Mouse (Mus musculus): ENCODE measurements around the gene Kcp.

Gene Kcp

DNA sequence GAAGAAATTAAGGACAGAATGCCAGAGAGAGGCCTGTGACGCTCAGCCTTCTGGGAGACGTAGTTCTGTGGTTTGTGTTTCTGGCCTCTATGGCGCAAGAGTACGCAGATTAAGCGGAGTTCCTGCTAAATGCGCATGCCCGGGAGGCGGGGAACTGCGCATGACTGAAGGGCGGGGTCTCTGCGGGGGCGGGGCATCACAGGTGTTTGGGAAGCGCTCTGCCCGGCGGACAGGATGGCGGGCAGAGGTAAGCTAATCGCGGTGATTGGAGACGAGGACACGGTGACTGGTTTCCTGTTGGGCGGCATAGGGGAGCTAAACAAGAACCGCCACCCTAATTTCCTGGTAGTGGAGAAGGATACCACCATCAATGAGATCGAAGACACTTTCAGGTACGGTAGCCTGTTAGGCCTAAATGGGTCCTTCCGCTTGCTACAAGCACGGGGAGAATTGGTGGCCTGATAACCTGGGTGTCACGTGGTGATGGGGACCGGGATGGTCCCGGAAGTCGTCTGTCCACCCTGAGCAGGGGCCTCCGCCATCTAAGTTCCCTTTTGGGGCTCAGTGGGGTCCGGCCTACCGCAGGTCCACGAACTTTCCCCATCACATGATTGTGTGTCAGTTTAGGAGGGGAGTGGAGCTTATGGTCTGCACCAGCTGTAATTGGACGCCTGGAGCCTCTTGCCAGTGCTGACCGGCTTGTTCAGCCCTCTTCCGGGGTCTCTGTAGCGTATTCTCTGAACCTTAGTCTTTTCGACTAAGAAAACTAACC is 40.0 kb downstream of the Kcp start, which contains the start of gene Atp6v1f:
TSS of gene Atp6v1f (plus strand) at position 136 of the 772 bp plus-strand sequence.
- in situ Hi-C loops (cut with MboI; ENCODE audit: low sequenced_read_pairs) = no loop called here

DNA sequence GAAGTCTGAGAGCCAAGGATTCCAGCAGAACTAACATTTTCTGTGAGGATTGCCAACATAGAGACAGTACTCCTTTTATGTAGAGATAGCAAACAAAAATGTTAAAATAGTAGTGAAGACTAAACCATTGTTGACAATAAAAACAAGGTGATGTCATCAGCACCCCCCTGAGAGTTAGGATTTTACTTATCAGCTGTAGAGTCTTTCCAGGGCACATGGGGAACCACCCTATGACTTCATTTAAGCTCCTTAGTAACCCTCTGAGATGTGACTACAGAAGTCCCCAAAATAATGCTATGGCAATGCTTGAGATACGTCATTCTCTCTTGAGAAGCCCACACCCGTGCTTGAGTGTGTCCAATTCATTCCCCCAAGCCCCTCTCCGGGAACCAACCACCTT is 44.4 kb downstream of the Kcp start:
- in situ Hi-C loops (cut with MboI; ENCODE audit: low sequenced_read_pairs) = no loop called here

DNA sequence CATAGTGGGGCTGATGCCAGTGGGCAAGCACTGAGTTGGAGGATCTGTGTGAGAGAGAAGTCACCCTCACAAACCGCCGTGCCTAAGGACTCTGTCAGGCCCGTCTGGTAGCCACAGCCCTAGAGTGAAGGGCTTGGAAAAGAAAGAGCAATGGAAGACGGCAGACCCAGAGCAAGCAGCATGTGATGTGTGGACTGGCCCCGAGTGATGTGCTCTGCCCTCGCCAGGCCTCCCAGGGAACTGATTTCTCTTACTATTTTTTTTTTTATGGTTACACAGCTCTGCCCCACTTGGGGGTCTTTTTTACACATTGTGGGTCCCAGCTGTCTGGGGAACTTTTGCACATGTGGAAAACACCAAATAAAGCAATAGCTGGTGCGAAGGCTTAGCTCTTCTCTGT is 46.2 kb downstream of the Kcp start:
- in situ Hi-C loops (cut with MboI; ENCODE audit: low sequenced_read_pairs) = no loop called here

DNA sequence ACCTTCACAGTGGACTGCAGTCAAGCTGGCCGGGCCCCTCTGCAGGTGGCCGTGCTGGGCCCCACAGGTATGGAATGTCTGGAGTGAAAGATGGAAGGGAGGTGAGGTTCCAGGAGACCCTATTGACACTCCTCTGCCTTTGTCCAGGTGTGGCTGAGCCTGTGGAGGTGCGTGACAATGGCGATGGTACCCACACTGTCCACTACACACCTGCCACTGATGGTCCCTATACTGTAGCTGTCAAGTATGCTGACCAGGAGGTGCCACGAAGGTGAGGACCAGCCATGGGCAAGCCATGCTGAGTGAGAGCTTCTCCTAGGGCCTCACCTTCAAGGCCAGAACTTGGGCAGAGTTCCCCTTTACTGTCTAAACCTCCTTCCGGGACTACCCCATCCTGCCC is 57.1 kb downstream of the Kcp start:
- in situ Hi-C loops (cut with MboI; ENCODE audit: low sequenced_read_pairs) = no loop called here

DNA sequence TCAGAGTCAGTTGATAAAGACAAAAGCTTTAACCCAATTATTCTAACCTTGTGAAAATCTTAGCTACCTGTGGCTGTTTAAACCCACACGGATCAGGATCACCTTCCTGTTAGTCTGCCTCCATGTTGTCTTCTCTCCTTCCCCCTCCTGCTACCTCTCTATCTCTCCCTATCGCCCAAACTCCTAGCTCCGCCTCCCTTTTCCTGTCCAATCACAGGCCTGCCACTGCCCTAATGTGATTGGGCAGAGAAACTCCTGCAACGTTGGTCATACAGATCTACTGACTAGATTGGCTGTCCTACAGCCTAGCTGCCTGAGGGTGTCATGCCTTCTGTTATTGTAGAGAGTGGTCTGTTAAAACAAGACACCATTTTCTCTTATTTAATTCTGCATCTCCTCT is 57.9 kb downstream of the Kcp start:
- in situ Hi-C loops (cut with MboI; ENCODE audit: low sequenced_read_pairs) = no loop called here

DNA sequence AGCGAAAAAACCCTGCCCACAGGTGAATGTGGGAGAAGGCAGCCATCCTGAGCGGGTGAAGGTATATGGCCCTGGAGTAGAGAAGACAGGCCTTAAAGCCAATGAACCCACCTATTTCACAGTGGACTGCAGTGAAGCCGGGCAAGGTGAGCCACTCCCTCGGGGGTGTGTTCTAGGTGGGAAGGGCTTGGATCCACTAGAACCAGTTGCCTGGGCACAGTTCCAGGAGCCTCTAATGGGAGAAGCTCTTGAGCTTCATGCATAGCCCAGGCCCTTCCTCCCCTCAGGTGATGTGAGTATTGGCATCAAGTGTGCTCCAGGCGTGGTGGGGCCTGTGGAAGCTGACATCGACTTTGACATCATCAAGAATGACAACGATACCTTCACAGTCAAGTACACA is 62.4 kb downstream of the Kcp start:
- in situ Hi-C loops (cut with MboI; ENCODE audit: low sequenced_read_pairs) = no loop called here

DNA sequence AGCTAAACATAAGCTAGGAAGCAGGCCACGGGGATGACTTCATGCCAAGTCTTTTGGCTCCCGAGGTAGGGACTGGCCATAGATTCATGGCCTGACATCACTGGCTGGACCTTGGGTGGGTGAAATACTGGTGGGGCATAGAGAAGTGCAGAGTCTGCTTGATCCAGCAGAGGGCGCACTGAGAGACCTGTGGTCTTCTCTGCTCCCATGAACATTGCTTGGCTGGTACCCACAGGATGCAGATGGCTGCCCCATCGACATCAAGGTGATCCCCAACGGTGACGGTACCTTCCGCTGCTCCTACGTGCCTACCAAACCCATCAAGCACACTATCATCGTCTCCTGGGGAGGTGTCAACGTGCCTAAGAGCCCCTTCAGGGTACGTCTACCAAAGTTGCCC is 63.0 kb downstream of the Kcp start:
- in situ Hi-C loops (cut with MboI; ENCODE audit: low sequenced_read_pairs) = no loop called here

DNA sequence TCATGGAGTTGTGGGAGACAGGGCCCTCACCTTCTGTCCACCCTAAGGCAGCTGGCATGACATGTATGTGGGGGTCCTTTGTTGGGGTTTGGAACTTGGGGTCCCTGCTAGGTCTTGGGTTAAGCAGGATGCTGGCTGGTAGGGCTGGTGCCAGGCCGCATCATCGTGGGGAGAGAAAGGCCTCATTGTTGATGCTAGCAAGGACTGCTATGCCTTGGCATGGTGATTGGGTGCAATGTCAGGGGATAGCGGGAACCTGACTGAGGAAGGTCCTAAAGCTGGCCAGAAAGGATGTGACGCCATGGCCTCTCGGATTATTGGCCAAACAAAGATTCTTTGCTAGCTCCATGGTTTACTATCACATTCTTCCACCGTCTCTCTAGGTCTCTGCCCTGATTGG is 68.0 kb downstream of the Kcp start:
- in situ Hi-C loops (cut with MboI; ENCODE audit: low sequenced_read_pairs) = no loop called here

DNA sequence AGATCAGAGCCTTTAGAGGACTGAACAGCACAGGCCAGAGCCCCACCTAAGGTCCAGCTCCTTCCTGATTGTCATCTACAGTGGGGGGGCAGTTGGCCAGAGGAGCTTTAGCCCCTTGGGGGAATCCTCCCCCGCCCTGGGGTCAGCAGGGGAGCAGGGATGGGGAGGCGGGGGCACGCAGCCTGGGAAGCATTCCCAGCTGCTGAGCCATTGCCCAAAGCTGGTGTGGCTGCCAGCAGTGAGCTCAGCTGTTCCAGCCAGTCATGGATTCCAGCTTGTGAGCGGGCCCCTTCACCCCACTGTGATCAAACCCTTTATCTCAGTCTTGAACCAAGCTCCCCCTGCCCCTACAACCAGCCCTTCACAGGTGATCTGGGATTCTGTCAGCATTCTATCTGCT is 68.5 kb downstream of the Kcp start:
- in situ Hi-C loops (cut with MboI; ENCODE audit: low sequenced_read_pairs) = no loop called here

DNA sequence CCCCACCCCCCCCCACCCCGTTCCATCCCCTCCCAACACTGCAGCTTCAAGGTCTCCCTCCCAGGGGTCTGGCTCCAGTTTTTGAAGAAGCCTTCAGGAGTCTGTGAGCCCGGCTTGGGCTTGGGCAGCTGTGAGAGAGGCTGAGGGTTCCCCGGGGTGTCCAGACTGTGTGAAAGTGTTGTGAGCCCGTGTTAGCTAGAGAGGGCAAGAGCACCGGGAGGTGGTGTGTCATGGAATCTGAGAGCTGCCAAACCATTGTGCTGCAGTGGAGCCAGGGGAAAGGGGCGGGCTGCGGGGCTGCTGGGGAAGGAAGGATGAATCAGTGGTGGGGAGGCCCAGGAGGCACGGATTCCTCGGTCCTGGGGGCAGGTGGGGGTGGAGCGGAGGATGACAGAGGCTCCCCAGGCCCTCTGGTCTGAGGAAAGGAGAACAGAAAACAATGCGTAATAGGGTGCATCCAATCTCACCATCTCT is 71.3 kb downstream of the Kcp start:
- in situ Hi-C loops (cut with MboI; ENCODE audit: low sequenced_read_pairs) = no loop called here

DNA sequence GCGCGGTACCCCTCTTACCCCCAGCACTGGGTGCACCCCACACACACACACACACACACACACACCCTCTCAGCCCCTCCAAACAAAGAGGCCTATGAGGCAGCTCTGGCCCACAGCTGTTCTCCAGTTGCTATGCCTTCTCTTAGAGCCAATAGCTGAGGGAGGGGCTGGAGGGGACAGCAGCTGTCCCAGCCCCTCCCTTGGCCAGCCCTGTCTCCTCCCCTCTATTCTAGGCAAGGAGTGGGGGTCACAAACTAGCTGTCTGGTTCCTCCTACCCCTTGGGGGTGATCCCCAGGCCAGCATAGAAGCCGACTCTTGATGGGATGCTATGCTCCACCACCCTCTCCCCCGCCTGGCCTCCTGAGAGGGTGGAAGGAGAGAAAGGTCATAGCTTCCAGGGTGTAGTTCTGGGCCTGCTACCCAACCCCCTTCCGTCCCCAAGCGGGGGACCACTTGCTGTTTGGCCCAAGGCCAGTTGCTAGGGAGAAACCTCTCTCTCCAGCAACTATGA is 71.8 kb downstream of the Kcp start:
- in situ Hi-C loops (cut with MboI; ENCODE audit: low sequenced_read_pairs) = no loop called here

DNA sequence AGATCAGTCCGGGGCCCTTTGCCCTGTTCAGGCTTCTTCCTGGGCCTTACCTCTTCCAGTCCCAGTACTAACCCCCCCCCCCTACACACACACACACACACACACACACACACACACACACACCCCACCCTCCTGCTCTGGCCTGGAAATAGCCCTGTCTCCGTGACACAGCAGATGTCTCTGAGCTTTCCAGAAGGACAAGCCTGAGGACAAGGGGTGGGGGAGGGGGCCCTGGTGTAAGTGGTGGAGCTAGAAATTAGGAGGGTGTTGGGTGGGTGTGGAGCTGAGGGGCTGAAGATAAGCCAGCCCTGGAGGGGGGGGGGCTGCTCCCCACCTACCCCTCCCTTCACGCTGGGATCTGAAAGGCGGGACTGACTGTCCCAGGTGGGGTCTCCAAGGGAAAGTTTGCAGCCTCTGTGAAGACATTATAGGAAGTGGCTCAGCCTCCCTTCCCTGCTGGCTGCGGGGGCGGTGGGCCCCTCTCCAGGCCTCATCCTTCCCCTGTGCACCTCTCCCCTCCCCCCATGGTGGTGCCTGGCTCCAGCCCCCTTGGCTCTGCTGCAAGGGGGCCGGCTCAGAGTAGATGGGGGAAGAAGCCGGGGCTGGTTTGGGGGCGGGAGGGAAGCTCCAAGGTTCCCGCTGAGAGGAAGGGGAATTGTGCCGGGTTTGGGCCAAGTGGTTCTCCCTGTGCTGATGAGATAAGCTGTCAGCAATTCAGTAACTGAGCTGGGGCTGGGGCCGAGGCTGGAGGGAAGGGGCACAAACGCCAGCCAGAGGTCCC is 72.7 kb downstream of the Kcp start:
- in situ Hi-C loops (cut with MboI; ENCODE audit: low sequenced_read_pairs) = no loop called here

DNA sequence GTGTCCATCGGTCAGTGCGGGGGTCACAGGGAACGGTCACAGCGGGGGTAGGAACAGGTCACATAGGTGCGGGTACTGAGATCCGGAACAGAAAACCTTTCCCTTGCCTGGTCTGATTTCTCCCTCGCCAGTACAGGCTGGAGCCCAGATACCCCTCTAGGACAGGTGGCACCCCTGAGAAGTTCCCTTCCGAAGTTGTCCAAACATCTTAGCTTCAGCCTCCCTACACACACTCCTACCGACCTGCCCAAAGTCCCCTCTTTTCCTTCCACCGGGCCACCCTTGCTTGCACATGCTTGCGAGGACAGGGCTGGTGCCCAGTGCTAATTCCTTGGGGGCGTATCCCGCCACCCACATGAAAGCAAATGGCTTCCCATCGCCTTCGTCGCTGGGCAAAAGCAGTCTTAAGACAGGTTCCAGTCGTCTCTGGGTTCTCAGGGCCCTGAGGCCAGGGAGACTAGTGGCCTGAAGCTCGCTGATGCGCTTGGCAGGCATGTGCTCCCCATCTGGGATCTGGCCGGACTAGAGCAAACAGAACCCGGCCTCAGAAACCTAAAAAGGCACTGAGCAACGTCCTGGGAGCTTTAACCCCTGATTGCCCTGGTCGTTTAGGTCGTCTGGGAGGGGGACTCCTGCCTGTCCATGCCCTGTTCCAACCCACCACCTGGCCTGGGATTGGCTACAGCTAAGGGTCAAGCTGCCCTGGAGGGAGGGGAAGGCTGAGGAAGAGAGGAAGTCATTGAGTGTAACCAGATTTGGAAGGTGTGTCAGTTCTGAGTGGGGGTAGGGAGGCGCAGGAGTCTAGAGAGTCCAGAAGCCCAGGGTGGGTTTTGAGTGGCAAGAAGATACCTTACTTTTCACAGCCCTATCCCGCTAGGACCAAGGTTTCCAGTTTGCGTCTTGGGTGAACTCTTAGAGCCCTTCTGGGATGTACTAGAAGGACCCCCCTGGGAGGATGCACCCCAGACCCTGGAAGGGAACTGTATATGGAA is 73.7 kb downstream of the Kcp start:
- in situ Hi-C loops (cut with MboI; ENCODE audit: low sequenced_read_pairs) = no loop called here

DNA sequence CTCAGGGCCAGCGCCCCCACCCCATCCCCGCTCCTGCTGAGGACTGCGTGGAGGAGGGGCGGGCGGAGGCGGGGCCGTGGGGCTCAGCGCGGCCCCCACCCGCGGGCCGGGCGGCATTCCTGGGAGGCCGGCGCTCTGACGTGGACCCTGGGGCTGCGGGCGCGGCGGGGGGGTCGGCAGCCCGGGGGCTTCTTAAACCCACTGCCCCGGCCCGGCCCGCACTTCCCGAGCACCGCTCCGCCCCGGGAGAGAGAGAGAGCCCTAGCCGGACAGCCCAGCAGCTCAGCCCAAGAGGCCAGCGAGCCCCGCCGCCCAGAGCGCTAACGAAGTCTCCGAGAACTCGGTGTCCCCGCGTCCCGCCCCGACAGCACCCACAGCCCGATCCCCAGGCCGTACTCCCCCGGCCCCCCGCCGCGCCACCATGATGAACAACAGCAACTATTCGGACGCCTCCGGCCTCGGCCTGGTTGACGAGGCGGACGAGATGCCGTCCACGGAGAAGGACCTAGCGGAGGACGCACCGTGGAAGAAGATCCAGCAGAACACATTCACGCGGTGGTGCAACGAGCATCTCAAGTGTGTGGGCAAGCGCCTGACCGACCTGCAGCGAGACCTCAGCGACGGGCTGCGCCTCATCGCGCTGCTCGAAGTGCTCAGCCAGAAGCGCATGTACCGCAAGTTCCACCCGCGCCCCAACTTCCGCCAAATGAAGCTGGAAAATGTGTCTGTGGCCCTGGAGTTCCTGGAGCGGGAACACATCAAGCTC is 74.5 kb downstream of the Kcp start, which contains the start of gene Flnc:
TSS of gene Flnc (plus strand) at position 219 of the 766 bp plus-strand sequence.
- in situ Hi-C loops (cut with MboI; ENCODE audit: low sequenced_read_pairs) = no loop called here

DNA sequence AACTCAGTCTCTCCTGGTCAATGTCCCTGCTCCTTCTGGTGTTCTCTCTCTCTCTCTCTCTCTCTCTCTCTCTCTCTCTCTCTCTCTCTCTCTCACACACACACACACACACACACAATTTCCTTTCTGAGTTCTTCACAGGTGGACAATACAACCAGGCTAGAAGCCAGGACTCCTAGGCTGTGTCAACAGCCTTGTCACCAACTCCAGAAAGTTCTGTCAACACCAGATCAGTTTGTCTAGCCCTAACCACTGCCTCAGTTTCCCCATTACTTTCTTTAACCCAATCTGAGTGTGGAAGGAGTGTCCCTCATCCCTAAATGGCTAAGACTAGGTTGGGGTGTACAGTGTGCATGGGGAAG is 75.1 kb downstream of the Kcp start:
- in situ Hi-C loops (cut with MboI; ENCODE audit: low sequenced_read_pairs) = no loop called here

DNA sequence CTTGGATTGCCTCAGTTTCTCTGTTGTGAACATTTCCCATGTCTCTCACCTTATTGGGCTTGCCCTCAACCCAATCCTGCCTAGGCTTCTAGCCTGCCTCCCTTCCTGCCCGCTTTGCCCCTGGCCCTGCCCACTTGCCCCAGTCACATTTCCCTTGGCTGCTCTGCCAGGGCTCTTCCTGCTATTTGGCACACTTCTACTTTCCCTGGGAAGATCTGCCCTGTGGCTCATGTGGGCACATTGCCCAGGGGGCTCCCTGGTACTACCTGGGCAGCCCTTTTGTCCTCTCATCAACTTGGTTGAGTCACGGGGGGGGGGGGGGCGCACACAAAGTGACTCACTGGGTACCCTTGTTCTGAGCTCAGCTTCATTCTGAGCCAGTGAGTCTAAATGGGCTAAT is 75.6 kb downstream of the Kcp start:
- in situ Hi-C loops (cut with MboI; ENCODE audit: low sequenced_read_pairs) = no loop called here

DNA sequence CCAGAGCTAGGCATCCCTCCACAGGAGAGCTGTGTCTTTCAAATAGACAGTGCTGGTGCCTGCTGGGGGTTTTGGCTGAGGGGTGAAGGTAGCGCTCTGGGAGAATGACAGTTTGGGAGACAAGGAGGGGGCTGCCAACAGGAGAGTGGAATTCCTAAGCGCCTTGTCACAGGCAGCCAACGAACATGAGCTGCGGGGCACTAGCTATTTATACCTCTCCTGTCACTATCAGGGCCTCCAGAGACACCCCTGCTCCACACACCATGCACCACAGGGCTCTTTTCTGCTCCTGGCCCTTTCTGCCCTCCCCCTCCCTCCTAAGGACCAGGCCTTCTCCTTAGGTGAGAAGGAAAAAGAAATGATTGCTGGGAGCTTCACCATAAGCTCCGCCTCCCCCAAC is 76.3 kb downstream of the Kcp start:
- in situ Hi-C loops (cut with MboI; ENCODE audit: low sequenced_read_pairs) = no loop called here

DNA sequence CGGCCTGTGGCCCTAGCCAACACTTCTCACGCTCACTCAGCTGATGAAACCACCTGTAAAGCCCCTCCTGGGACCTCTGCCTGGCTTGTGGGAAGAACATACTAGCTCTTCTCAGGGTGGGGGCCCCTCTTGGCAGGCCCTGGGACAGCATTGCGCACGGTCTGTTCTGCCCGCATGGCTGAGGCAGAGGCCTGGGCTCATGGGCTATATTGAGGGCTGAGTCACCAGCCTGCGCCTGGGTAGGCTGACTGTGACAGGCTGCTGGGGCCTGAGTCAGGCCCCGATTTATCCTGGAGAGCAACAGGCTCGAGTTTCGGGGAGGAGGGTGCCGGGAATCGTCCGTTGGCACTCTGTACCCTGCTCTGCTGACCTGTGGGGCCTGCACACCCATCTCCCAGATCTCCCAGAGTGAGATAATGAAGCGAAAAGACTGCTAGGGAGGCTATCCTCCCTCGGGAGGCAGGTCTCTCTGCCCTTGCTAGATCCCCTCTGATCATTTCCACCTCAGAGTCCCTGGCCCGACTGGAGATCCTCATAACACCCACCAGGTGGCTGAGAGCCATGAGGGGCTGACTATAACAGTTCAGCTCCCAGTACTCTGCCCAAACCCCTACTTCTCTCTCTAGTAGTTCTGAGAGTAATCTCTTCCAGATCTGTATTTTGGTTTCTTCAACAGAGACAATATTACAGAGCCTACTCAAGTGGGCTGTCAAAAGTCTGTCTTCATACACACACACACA is 76.9 kb downstream of the Kcp start:
- in situ Hi-C loops (cut with MboI; ENCODE audit: low sequenced_read_pairs) = no loop called here

DNA sequence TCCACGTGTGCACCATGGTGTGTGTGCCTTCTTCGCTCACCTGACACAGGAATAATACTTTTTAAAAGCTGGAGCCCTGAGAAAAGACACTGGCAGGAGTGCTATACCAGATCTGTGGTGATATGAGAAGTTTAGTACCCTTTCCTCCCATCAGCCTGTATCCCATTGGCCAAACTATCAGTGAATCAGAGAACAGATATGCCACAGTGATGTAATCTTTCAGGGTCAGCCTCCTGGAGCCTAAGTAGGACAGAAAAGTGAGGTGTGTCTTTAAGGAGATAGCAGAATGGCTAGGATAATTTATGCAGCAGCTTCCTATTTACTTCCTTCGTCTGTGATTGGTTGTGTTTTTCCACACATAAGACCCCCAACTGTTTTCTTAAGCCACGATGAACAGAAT is 79.6 kb downstream of the Kcp start:
- in situ Hi-C loops (cut with MboI; ENCODE audit: low sequenced_read_pairs) = no loop called here
